Mouse (Mus musculus) megakaryocyte, embryonic 14.5 days (primary cell): ENCODE data around the gene Ccl22.

ENCODE experiments used
- FLI1 ChIP-seq: IDR thresholded peaks from 2 replicates; pipeline ENCODE4 v1.6.1; 2012; ENCODE audit warnings: low read length, inconsistent platforms, mixed read lengths
- GATA1 ChIP-seq: IDR thresholded peaks from 3 replicates; pipeline ENCODE4 v1.6.1; 2012; ENCODE audit warnings: mixed read lengths, low read length, inconsistent platforms, borderline replicate concordance

GRCm38 (mm10) chr8:94715871-94716270, 29.5 kb upstream of the Ccl22 start:
- TF ChIP-seq GATA1 (no peak), FLI1 (no peak)
